Mouse (Mus musculus) testis, adult 2 months (tissue): ENCODE measurements at regions not wholly inside any gene's neighbourhood (a gene's known extent, or its start where the extent isn't known, plus 50 kb on each side); places are given as distances from the start of the nearest gene placed in this dataset.

Experiments
- CTCF ChIP-seq: fragments of 200-500 bp; IDR thresholded peaks from 2 replicates; pipeline ENCODE4 v1.5.1; 2012; ENCODE audit warnings: low read depth, mild to moderate bottlenecking, inconsistent platforms, low read length, moderate library complexity; ENCODE audit not compliant: control insufficient read depth, insufficient read depth, insufficient replicate concordance
- POLR2A ChIP-seq: fragments of 200-500 bp; IDR thresholded peaks from 2 replicates; pipeline ENCODE4 v1.6.1; 2012; ENCODE audit warnings: low read depth, mild to moderate bottlenecking, inconsistent platforms, low read length, moderate library complexity; ENCODE audit not compliant: control insufficient read depth

DNA sequence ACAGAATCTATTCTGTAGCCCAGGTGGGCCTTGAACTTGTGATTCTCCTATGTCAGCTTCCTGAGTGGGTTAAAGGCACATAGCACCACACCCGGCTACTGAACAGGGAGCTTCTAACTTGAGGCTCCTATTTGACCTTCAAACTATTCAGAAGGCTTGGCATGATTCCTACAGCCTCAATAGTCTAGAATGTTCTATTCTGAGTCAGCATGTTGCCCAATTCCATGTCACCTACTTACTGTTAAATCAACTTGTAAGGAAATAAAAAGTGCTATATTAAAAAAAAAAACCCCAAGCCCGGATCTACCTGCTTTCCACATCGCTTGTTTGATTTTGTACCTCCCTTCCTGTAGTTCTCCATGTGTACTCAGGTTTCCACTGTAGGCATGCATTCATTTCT, 87.6 kb upstream of the Klf4 start:
- TF ChIP-seq CTCF (no peak), POLR2A (no peak)
